Mouse (Mus musculus) olfactory bulb, adult 2 months (tissue): Measurements from ENCODE around the gene Ddost. TPM values are rescaled to one million over a fixed set of nuclear protein-coding genes. Genes with fewer than 3 reads are reported as not detected.
"Not testable (repeated sequence)": the region's sequence is repeated elsewhere in the genome, so short reads cannot be mapped to it uniquely, and the experiment has no call there.

Experiments used
- H3K27ac ChIP-seq: fragments of 200-500 bp; 2 replicates; pipeline ENCODE4 v1.5.1; 2012; ENCODE audit warnings: low read depth, low read length; ENCODE audit not compliant: insufficient read depth
- H3K4me1 ChIP-seq: fragments of 200-500 bp; 2 replicates; pipeline ENCODE4 v1.6.1; 2012; ENCODE audit warnings: low read length; ENCODE audit not compliant: control insufficient read depth, insufficient read depth
- H3K4me3 ChIP-seq: fragments of 200-500 bp; 2 replicates; pipeline ENCODE4 v1.5.1; 2012; ENCODE audit warnings: mild to moderate bottlenecking, low read depth, low read length, moderate library complexity; ENCODE audit not compliant: insufficient read depth
- CTCF ChIP-seq: fragments of 200-500 bp; IDR thresholded peaks from 2 replicates; pipeline ENCODE4 v1.5.1; 2012; ENCODE audit warnings: low read depth, mild to moderate bottlenecking, low read length, moderate library complexity; ENCODE audit not compliant: insufficient read depth
- POLR2A ChIP-seq: fragments of 200-500 bp; IDR thresholded peaks from 2 replicates; pipeline ENCODE4 v1.6.1; 2012; ENCODE audit warnings: mild to moderate bottlenecking, low read depth, low read length, moderate library complexity; ENCODE audit not compliant: insufficient read depth
- WGBS: fragments of 180-500 bp; shearing (Covaris S2); methylation state at CpG from one replicate; pipeline ENCODE4 v1.1.7; 2018; 5-methylcytosine and 5-hydroxymethylcytosine counted together
- polyA plus RNA-seq: library from polyadenylated mRNA; stranded (reverse); fragments of >200 nt; gene quantifications from 2 replicates; pipeline ENCODE4 v1.2.4, GENCODE M21; 2012; ENCODE audit warnings: low replicate concordance; ENCODE audit not compliant: missing spikeins, insufficient read depth, insufficient read length

The Ddost gene
- polyA plus RNA-seq, 1 experiment = not detected

GRCm38 (mm10) chr4:138318509-138319266 lies 14.2 kb downstream of the Ddost start:
- TF ChIP-seq CTCF (peak; percentile 85; the same call in 1 of the 2 replicates), POLR2A (no peak)
- H3K4me1 ChIP-seq = peaks cover 26% of the 10 kb centered on the region
- no peak overlapping the region for H3K4me3 ChIP-seq
- no peak overlapping the region for H3K27ac ChIP-seq
- WGBS = 54% methylated on average over 6 of the region's 6 CpGs

DNA sequence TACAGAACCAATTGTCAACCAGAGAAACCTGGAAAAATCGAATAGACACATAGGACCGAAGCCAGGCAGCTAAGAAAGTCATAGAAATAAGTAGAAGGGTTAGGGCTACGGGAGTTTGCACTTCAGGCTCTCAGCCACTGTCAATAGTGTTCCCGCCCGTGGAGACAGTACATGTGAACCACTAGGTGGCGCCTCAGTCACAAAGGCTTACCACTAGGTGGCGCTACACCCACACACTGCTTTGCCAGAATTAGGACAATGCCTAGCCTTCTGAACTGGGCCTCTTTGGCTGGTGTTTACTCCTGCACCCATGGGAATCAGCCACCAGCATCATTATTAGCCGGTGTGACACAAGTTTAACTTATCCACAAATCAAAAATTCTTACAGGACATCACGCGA lies 15.0 kb downstream of the Ddost start:
- Histone ChIP-seq H3K4me3 (no peak overlapping the region), H3K4me1 (peaks cover 29% of the 10 kb centered on the region), H3K27ac (no peak overlapping the region)
- 25% methylated on average over 10 of the region's 10 CpGs for WGBS
- TF ChIP-seq CTCF (peak; percentile 90), POLR2A (no peak)

DNA sequence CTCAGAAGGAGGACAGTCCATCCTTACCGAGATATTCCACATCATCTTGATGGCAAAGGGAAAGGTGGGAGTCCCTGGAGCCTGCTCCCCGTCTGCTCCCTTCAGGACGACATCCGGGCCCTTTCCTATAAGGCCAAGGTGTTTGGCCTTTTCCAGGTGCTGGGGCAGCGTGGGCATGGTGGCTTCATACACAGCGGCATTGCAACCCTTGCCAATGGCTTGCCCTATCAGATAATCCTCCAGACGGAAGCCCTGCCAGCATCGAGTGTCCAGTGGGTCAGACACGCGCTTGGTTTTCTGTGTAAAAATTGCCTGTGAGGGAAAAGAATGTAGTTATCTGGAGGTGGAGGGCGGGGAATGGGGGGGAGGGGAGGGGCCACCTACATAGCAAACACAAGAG lies 16.2 kb downstream of the Ddost start:
- TF ChIP-seq CTCF (no peak), POLR2A (no peak)
- Histone ChIP-seq H3K27ac (no peak overlapping the region), H3K4me3 (no peak overlapping the region), H3K4me1 (peaks cover 31% of the 10 kb centered on the region)
- WGBS = 78% methylated on average over 11 of the region's 11 CpGs

DNA sequence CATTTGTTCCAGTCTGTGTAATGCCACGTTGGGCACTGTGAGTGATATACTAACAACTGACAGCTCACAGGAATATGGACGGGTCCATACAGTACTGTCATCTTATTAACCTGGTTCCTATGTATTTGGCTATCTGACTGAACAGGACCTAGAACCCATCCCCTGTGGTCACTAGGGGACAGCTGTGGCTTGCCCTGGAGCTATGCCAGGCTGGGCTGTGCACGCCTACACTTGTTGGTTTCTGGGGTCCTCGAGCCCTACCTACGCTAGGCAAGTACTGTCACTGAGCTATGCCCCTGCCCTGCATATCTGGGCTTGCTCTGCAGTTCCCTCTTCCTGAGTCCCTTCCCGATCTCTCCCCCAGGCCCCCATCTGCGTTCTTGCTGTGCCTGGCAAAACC lies 17.0 kb downstream of the Ddost start:
- no peak for TF ChIP-seq POLR2A
- no peak for TF ChIP-seq CTCF
- Histone ChIP-seq H3K27ac (no peak overlapping the region), H3K4me1 (peaks cover 30% of the 10 kb centered on the region), H3K4me3 (no peak overlapping the region)
- 68% methylated on average over 7 of the region's 7 CpGs for WGBS

- Histone ChIP-seq H3K4me1 (peaks cover 31% of the 10 kb centered on the region), H3K27ac (no peak overlapping the region), H3K4me3 (no peak overlapping the region)
- 31% methylated on average over 4 of the region's 4 CpGs for WGBS
- TF ChIP-seq POLR2A (no peak), CTCF (no peak)
These were observed 18.2 kb downstream of the Ddost start for GRCm38 (mm10) chr4:138322692-138323091.

GRCm38 (mm10) chr4:138323753-138324152 lies 19.2 kb downstream of the Ddost start:
- Histone ChIP-seq H3K4me3 (no peak overlapping the region), H3K27ac (peak overlapping the region; percentile 12; the same call in 1 of the 2 replicates), H3K4me1 (peaks cover 25% of the 10 kb centered on the region)
- 18% methylated on average over 4 of the region's 4 CpGs for WGBS
- no peak for TF ChIP-seq POLR2A
- no peak for TF ChIP-seq CTCF

DNA sequence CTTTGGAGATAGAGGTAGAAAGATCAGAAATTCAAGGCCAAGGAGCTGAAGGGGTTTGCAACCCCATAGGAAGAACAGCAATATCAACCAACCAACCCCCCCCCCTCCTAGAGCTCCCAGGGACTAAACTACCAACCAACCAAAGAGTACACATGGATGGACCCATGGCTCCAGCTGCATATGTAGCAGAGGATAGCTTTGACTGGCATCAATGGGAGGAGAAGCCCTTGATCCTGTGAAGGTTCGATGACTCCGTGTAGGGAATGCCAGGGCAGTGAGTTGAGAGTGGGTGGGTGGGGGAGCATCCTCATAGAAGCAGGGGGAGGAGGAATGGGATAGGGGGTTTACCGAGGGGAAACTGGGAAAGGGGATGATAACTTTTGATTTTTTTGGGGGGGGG lies 19.9 kb downstream of the Ddost start:
- H3K27ac ChIP-seq = no peak overlapping the region

GRCm38 (mm10) chr4:138325466-138326076 lies 21.0 kb downstream of the Ddost start:
- Histone ChIP-seq H3K27ac (peak overlapping the region; percentile 94), H3K4me1 (peaks cover 17% of the 10 kb centered on the region), H3K4me3 (peak overlapping the region; percentile 97)
- 1% methylated on average over 45 of the region's 45 CpGs for WGBS
- TF ChIP-seq POLR2A = peak; percentile 23
- TF ChIP-seq CTCF = no peak

More for the DNA sequence above, 19.9 kb downstream of the Ddost start:
- TF ChIP-seq POLR2A (no peak), CTCF (no peak)
- H3K4me3 ChIP-seq = no peak overlapping the region
- WGBS = 58% methylated on average over 3 of the region's 3 CpGs
- peaks cover 20% of the 10 kb centered on the region for H3K4me1 ChIP-seq

GRCm38 (mm10) chr4:138326077-138326695 lies 21.7 kb downstream of the Ddost start, which contains the start of gene Pink1:
Gene Pink1, minus strand, starts transcription at chr4:138326307.
- TF ChIP-seq CTCF (peak; percentile 89), POLR2A (peak; percentile 32)
- Histone ChIP-seq H3K4me3 (peak within 1 kb of the TSS; percentile 97), H3K27ac (peak within 1 kb of the TSS; percentile 94), H3K4me1 (peaks cover 17% of the 10 kb centered on the region)
- WGBS = 3% methylated on average over 41 of the region's 41 CpGs

DNA sequence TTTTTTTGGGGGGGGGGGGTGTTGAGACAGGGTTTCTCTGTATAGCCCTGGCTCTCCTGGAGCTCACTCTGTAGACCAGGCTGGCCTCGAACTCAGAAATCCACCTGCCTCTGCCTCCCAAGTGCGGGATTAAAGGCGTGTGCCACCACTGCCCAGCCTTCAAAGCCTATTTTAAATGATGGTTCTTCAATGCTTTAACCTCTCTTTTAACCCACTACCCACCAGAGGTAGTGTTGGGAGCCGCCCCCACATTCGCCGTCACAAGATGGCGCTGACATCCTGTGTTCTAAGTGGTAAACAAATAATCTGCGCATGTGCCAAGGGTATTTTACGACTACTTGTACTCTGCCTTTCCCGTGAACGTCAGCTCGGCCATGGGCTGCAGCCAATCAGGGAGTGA lies 22.6 kb downstream of the Ddost start:
- not testable (repeated sequence) for H3K27ac ChIP-seq
- H3K4me1 ChIP-seq = peaks cover 12% of the 10 kb centered on the region
- WGBS = 56% methylated on average over 9 of the region's 12 CpGs

More for the DNA sequence above, 22.6 kb downstream of the Ddost start:
- H3K4me3 ChIP-seq = not testable (repeated sequence)
